Mouse (Mus musculus) myocyte (in vitro differentiated cells): ENCODE measurements at regions not wholly inside any gene's neighbourhood (a gene's known extent, or its start where the extent isn't known, plus 50 kb on each side); places are given as distances from the start of the nearest gene placed in this dataset.

ENCODE experiments used
- CEBPB ChIP-seq: IDR thresholded peaks from 2 replicates; pipeline ENCODE4 v1.6.1; 2011; ENCODE audit warnings: mild to moderate bottlenecking, moderate library complexity; ENCODE audit not compliant: poor library complexity, insufficient read depth, severe bottlenecking
- E2F4 ChIP-seq: IDR thresholded peaks from one replicate; pipeline ENCODE4 v1.6.1; 2011; ENCODE audit warnings: mild to moderate bottlenecking, control low read depth, moderate library complexity; ENCODE audit not compliant: insufficient read depth
- MAX ChIP-seq: IDR thresholded peaks from one replicate; pipeline ENCODE4 v1.6.1; 2011; ENCODE audit warnings: low read depth, mild to moderate bottlenecking, control low read depth
- MYOD1 ChIP-seq, 3 experiments: IDR thresholded peaks; one replicate each; pipeline ENCODE4 v1.6.1; 2011; ENCODE audit warnings: control low read depth in 2 of 3, low read depth in 2 of 3, mild to moderate bottlenecking in 2 of 3, moderate library complexity in 1 of 3; ENCODE audit not compliant: insufficient read length in 2 of 3, control insufficient read depth in 1 of 3
- MYOG ChIP-seq, 3 experiments: IDR thresholded peaks; one replicate each; pipeline ENCODE4 v1.6.1; 2011; ENCODE audit warnings: control low read depth in 2 of 3, low read depth in 2 of 3, mild to moderate bottlenecking in 2 of 3; ENCODE audit not compliant: insufficient read length in 2 of 3, control insufficient read depth in 1 of 3, insufficient read depth in 1 of 3
- POLR2A ChIP-seq: IDR thresholded peaks from one replicate; pipeline ENCODE4 v1.6.1; 2011; ENCODE audit warnings: low read depth, mild to moderate bottlenecking, control low read depth, moderate library complexity; ENCODE audit not compliant: insufficient read length
- POLR2AphosphoS2 ChIP-seq: IDR thresholded peaks from one replicate; pipeline ENCODE4 v1.6.1; 2011; ENCODE audit warnings: low read depth, control low read depth; ENCODE audit not compliant: insufficient read length
- REST ChIP-seq: IDR thresholded peaks from one replicate; pipeline ENCODE4 v1.6.1; 2011; ENCODE audit warnings: mild to moderate bottlenecking, control low read depth, moderate library complexity; ENCODE audit not compliant: insufficient read depth, insufficient read length
- SRF ChIP-seq: IDR thresholded peaks from one replicate; pipeline ENCODE4 v1.6.1; 2011; ENCODE audit warnings: low read depth; ENCODE audit not compliant: control insufficient read depth, insufficient read length
- TCF12 ChIP-seq: IDR thresholded peaks from one replicate; pipeline ENCODE4 v1.6.1; 2011; ENCODE audit warnings: mild to moderate bottlenecking, control low read depth; ENCODE audit not compliant: poor library complexity, insufficient read depth, severe bottlenecking
- TCF3 ChIP-seq: IDR thresholded peaks from one replicate; pipeline ENCODE4 v1.6.1; 2011; ENCODE audit warnings: low read depth, control low read depth; ENCODE audit not compliant: insufficient read length
- USF1 ChIP-seq: IDR thresholded peaks from one replicate; pipeline ENCODE4 v1.6.1; 2011; ENCODE audit warnings: low read depth, mild to moderate bottlenecking, control low read depth, moderate library complexity

DNA sequence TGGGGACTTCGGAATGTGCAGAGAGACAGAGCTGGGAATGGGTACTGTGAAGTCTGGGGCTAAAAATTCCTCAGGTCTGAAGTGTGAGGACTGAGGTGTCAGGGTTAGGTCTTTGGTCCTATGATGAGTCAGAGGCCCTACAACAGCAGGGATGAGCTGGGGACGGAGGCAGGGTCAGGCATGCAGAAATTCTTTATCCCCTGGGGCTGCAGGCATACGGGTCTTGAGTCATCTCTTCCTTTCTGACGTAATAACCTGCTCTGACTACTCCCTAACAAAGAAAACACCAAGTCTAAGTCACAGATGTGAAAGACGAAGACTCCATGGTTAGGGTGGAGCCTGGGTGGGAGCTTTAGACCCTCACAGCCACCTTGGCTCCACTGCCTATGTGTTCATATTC lies 185.6 kb upstream of the Serp2 start:
- TF ChIP-seq MAX = no peak
- no peak for TF ChIP-seq USF1
- no peak for TF ChIP-seq POLR2A
- TF ChIP-seq E2F4 = no peak
- TF ChIP-seq CEBPB = peak; percentile 45; the same call in 1 of the 2 replicates
- no peak for TF ChIP-seq MYOG (IDR thresholded peaks at IDR 0.05; ENCODE audit: control insufficient read depth in 1 of 3, insufficient read depth in 1 of 3, insufficient read length in 2 of 3, low read depth in 2 of 3)
- TF ChIP-seq TCF12 = no peak
- TF ChIP-seq REST = no peak
- peak in 1 of 3 experiments; percentile 13 for TF ChIP-seq MYOD1 (IDR thresholded peaks at IDR 0.05; ENCODE audit: control insufficient read depth in 1 of 3, insufficient read length in 2 of 3, low read depth in 2 of 3)
- TF ChIP-seq POLR2AphosphoS2 = no peak
- no peak for TF ChIP-seq TCF3
- TF ChIP-seq SRF = no peak
